Mouse (Mus musculus): Measurements from ENCODE around the gene Gm13212. TPM values are rescaled to one million over a fixed set of nuclear protein-coding genes. Genes with fewer than 3 reads are reported as not detected.
"Not testable (repeated sequence)": the region's sequence is repeated elsewhere in the genome, so short reads cannot be mapped to it uniquely, and the experiment has no call there.

Gene Gm13212
- total RNA-seq (2021) = under 1 TPM; 0.13 to 0.46 TPM
- long read RNA-seq, experiment 1 = 0 reads
- long read RNA-seq, experiment 2 = 0 reads

GRCm38 (mm10) chr4:145585078-145585477 lies at the start of gene Gm13212:
Gene Gm13212 (plus strand): TSS chr4:145585166.
- not testable (repeated sequence) for DNase-seq

DNA sequence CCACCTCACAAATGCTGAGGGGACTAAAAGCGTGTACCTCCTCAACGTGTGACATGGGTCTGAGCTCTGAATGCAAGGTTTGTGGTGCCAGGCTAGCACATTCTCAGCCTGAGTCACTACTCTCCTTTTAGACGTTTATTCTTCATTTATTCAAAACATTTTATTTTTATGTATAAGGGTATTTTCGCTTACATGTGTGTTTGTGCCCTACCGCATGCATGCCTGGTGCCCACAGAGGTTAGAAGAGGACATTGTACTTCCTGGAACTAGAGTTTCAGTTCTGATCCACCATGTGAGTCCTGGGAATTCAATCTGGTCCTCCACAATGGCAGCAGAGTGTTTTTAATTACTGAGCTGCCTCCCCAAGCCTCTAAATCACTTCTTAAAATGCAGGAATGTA lies 41.1 kb upstream of the Gm13212 start:
- not testable (repeated sequence) for DNase-seq

- not testable (repeated sequence) for DNase-seq
Measured at GRCm38 (mm10) chr4:145545106-145545505, 39.9 kb upstream of the Gm13212 start.

DNA sequence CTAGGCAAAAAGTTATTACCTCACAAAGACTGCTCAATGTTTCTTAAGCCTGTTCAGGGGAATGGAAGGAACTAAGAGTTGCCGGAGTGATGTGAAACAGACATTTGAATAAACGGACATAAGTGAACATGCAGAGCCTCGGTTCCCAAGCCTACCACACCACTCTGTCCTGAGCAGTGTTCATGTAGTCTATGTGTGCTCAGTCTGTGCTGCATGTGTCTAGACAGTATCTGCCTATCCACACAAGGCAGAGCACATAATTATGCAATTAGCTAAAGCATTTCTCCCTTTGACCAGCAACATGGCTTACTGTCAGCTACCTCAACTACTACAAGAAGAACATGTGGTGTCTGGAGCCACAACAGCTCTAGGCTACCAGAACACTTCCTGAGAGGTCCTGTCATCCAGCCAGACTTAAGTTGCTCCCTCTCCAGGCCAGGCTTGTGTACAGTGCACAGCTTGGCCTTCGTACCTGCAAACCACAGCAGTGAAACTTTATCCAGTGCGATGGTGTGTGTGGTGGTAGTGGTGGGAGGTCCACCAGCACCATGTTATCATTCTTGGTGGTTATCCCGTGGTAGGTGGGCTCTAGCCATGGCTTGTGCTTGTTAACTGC lies 39.1 kb upstream of the Gm13212 start:
- DNase-seq = not testable (repeated sequence)

DNA sequence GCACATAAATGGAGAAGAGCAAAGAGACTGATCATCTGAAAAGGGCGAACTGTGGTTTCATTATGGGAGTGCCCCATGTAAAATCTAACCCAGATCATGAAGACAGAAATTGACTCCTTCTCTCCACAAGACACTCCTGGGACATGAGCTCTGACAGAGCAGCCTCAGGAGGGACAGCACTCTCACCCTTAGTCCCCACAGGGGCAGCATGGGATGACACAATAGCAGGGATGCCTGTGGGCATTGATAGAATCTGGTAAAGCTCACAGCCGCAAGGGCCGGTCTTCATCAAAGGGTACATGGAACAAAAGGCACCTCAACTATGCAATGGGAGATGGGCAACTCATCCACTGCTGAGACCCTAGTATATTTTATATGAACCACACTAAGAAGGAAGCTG lies 38.5 kb upstream of the Gm13212 start:
- not testable (repeated sequence) for DNase-seq

DNA sequence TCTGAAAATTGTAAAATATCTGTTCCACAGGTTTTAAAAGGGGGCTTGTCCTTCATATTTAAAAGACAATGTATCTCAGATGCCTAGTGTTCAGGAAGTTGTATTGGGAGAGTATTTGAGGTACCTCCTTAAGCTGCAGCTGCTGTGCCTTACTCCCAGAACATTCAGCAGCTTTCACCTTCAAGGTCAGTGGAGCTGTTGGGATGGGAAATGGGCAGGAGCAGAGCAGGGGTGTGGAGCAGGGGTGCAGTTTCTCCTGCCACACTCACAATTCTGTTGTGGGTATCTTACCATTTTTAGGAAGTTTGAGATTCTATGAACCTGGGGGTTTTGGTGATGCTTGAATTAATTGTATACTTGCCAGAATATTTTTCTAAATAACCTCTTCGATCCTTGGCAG lies 28.3 kb upstream of the Gm13212 start:
- no peak for DNase-seq

- no peak for DNase-seq
Measured at GRCm38 (mm10) chr4:145559505-145560099, 25.4 kb upstream of the Gm13212 start.

DNA sequence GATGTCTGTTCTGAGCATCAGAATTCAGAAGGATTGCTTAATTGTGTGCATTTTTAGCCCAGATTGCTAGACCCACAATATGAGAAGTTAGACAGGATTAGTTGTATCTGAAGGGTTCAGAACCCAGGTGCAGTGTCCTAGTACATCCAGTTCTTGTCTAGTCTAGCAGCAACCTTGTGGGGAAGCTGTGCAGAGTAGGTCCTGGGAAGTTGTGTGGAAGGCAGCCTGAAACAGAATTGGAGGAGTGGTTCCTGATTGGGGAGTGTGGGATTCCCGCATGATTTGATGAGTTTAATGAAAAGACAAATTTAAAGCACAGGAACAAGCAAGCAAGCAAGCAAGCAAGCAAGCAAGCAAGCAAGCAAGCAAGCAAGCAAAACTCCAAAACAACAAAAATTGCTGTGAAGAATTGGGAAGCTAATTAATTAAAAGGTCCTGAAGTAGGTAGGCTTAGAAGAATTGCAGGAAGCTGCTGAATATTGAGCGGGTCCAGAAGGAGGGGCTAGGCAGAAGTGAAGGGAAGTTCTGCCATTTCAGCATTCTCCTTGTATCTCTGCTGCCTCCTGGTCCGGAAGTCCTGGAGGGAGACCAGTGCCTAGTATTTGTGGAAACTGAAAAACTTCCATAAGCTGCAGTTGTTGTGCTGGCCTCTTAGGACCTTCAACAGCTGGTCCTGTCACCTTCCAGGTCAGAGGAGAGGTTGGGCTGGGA lies 20.7 kb upstream of the Gm13212 start:
- DNase-seq = no peak

DNA sequence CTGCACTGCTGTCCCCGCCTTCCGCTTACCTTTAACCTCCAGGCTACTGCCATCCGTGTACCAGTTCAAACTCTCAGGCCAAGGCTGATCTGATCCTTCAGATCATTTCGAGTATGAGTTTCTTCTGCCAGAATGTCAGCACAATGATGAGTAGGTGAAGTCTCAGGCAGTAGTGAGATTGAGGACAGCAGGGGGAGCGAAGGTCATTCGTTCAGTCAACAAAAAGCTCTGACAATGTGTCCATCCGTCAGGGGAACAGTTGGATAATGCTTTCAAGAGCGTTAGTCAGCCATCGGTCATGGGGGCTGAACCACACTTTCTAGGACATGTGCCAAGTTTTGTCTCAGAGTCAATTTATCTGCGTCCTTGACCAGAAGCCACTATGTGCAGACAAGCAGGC lies 14.5 kb upstream of the Gm13212 start:
- not testable (repeated sequence) for DNase-seq

DNA sequence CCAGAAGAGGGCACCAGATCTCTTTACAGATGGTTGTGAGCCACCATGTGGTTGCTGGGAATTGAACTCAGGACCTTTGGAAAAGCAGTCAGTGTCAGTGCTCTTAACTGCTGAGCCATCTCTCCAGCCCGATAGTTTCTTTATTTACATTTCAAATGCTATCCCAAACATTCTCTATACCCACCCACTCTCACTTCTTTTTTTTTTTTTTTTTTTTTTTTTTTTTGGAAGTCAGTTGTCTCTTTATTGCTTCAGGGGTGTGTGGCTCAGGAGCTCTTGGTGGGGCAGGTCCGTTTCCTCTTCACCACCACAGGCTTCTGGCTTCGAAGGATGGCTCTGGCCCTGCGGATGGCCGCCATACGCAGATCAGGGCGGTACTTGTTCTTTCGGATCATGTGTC lies 8.3 kb upstream of the Gm13212 start:
- DNase-seq = not testable (repeated sequence)

GRCm38 (mm10) chr4:145580333-145580732 lies 4.6 kb upstream of the Gm13212 start:
- DNase-seq = not testable (repeated sequence)

- DNase-seq = not testable (repeated sequence)
Measured at GRCm38 (mm10) chr4:145586046-145586445, 1.1 kb downstream of the Gm13212 start.

GRCm38 (mm10) chr4:145594183-145594582 lies 9.2 kb downstream of the Gm13212 start:
- not testable (repeated sequence) for DNase-seq

- not testable (repeated sequence) for DNase-seq
Measured at GRCm38 (mm10) chr4:145594798-145595197, 9.8 kb downstream of the Gm13212 start.

GRCm38 (mm10) chr4:145640416-145641185 lies 55.6 kb downstream of the Gm13212 start:
- not testable (repeated sequence) for DNase-seq

- not testable (repeated sequence) for DNase-seq
Measured at GRCm38 (mm10) chr4:145670385-145670784, 85.4 kb downstream of the Gm13212 start, which contains the start of gene Zfp980. Gene Zfp980 (plus strand): TSS chr4:145670685.

DNA sequence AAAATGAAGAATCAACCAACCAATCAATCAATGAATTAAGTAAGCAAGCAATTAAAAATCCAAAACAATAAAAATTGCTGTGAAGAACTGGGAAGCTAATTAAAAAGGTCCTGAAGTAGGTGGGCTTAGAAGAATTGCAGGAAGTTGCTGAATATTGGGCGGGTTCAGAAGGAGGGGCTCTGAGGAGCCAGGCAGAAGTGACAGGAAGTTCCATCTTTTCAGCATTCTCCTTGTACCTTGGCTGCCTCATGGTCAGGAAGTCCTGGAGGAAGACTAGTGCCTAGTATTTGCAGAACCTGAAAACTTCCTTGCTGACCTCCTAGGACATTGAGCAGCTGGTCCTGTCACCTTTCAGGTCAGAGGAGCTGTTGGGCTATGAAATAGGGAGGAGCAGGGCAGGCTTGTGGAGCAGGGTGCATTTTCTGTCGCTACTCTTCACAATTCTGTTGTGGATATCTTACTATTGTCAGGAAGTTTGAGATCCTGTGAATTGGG lies 89.4 kb downstream of the Gm13212 start:
- not testable (repeated sequence) for DNase-seq

Other genes starting within 250 kb of the Gm13212 start
- under 1 TPM; 0.15 to 0.19 TPM for gene Zfp990, start 74.4 kb upstream of the Gm13212 start, total RNA-seq (2021)
- under 1 TPM; 0.08 to 0.26 TPM for gene Zfp980, start 85.5 kb downstream of the Gm13212 start, total RNA-seq (2021)